Mouse (Mus musculus) bone marrow, adult 2 months (tissue): ENCODE measurements at regions not wholly inside any gene's neighbourhood (a gene's known extent, or its start where the extent isn't known, plus 50 kb on each side); places are given as distances from the start of the nearest gene placed in this dataset.

Experiments
- CTCF ChIP-seq: fragments of 200-500 bp; IDR thresholded peaks from 2 replicates; pipeline ENCODE4 v1.5.1; 2011; ENCODE audit warnings: low read length, control low read depth; ENCODE audit not compliant: control insufficient read depth, insufficient read depth
- POLR2A ChIP-seq: fragments of 200-500 bp; IDR thresholded peaks from 2 replicates; pipeline ENCODE4 v1.6.1; 2011; ENCODE audit warnings: low read depth, mild to moderate bottlenecking, control low read depth, low read length, borderline replicate concordance; ENCODE audit not compliant: control insufficient read depth

GRCm38 (mm10) chr13:39334874-39335273, 374.2 kb upstream of the Slc35b3 start:
- TF ChIP-seq CTCF = no peak
- TF ChIP-seq POLR2A = no peak
